Mouse (Mus musculus): ENCODE measurements at regions not wholly inside any gene's neighbourhood (a gene's known extent, or its start where the extent isn't known, plus 50 kb on each side); places are given as distances from the start of the nearest gene placed in this dataset.

- no peak for DNase-seq (ENCODE audit: low spot score)
Measured at GRCm38 (mm10) chr1:73348476-73348875, 332.8 kb upstream of the Tnp1 start.

GRCm38 (mm10) chr1:73344587-73344986 is 328.9 kb upstream of the Tnp1 start:
- no peak for DNase-seq (ENCODE audit: low spot score)

GRCm38 (mm10) chr1:73341911-73342310 is 326.2 kb upstream of the Tnp1 start:
- no peak for DNase-seq (ENCODE audit: low spot score)

GRCm38 (mm10) chr1:73337401-73337800 is 321.7 kb upstream of the Tnp1 start:
- no peak for DNase-seq (ENCODE audit: low spot score)

GRCm38 (mm10) chr1:73309556-73309955 is 293.8 kb upstream of the Tnp1 start:
- DNase-seq (ENCODE audit: low spot score): peak; percentile 5

GRCm38 (mm10) chr1:73308420-73308819 is 292.7 kb upstream of the Tnp1 start:
- no peak for DNase-seq (ENCODE audit: low spot score)

GRCm38 (mm10) chr1:73307194-73307593 is 291.5 kb upstream of the Tnp1 start:
- no peak for DNase-seq (ENCODE audit: low spot score)

- no peak for DNase-seq (ENCODE audit: low spot score)
Measured at GRCm38 (mm10) chr1:73299978-73300688, 284.4 kb upstream of the Tnp1 start.

- no peak for DNase-seq (ENCODE audit: low spot score)
Measured at GRCm38 (mm10) chr1:73285342-73285741, 269.6 kb upstream of the Tnp1 start.

- DNase-seq (ENCODE audit: low spot score): peak; percentile 57
Measured at GRCm38 (mm10) chr1:73274480-73274879, 258.8 kb upstream of the Tnp1 start.

- no peak for DNase-seq (ENCODE audit: low spot score)
Measured at GRCm38 (mm10) chr1:73270787-73271391, 255.2 kb upstream of the Tnp1 start.

- DNase-seq (ENCODE audit: low spot score): peak; percentile 27
Measured at GRCm38 (mm10) chr1:73269051-73269755, 253.5 kb upstream of the Tnp1 start.

GRCm38 (mm10) chr1:73265009-73265408 is 249.3 kb upstream of the Tnp1 start:
- peak; percentile 77 for DNase-seq (ENCODE audit: low spot score)

- no peak for DNase-seq (ENCODE audit: low spot score)
Measured at GRCm38 (mm10) chr1:73264245-73264644, 248.5 kb upstream of the Tnp1 start.

GRCm38 (mm10) chr1:73259525-73260098 is 243.9 kb upstream of the Tnp1 start:
- DNase-seq (ENCODE audit: low spot score): no peak

- no peak for DNase-seq (ENCODE audit: low spot score)
Measured at GRCm38 (mm10) chr1:73257263-73257662, 241.6 kb upstream of the Tnp1 start.

GRCm38 (mm10) chr1:73251911-73252356 is 236.2 kb upstream of the Tnp1 start:
- no peak for DNase-seq (ENCODE audit: low spot score)

- peak; percentile 52 for DNase-seq (ENCODE audit: low spot score)
Measured at GRCm38 (mm10) chr1:73244016-73244415, 228.3 kb upstream of the Tnp1 start.

GRCm38 (mm10) chr1:73242290-73242689 is 226.6 kb upstream of the Tnp1 start:
- DNase-seq (ENCODE audit: low spot score): no peak

- peak; percentile 62 for DNase-seq (ENCODE audit: low spot score)
Measured at GRCm38 (mm10) chr1:73236867-73237266, 221.2 kb upstream of the Tnp1 start.

GRCm38 (mm10) chr1:73233636-73234035 is 217.9 kb upstream of the Tnp1 start:
- DNase-seq (ENCODE audit: low spot score): no peak

GRCm38 (mm10) chr1:73233041-73233440 is 217.3 kb upstream of the Tnp1 start:
- DNase-seq (ENCODE audit: low spot score): no peak

Data from gastrocnemius, adult 18-20 months (tissue).